Mouse (Mus musculus): ENCODE measurements at regions not wholly inside any gene's neighbourhood (a gene's known extent, or its start where the extent isn't known, plus 50 kb on each side); places are given as distances from the start of the nearest gene placed in this dataset.

DNA sequence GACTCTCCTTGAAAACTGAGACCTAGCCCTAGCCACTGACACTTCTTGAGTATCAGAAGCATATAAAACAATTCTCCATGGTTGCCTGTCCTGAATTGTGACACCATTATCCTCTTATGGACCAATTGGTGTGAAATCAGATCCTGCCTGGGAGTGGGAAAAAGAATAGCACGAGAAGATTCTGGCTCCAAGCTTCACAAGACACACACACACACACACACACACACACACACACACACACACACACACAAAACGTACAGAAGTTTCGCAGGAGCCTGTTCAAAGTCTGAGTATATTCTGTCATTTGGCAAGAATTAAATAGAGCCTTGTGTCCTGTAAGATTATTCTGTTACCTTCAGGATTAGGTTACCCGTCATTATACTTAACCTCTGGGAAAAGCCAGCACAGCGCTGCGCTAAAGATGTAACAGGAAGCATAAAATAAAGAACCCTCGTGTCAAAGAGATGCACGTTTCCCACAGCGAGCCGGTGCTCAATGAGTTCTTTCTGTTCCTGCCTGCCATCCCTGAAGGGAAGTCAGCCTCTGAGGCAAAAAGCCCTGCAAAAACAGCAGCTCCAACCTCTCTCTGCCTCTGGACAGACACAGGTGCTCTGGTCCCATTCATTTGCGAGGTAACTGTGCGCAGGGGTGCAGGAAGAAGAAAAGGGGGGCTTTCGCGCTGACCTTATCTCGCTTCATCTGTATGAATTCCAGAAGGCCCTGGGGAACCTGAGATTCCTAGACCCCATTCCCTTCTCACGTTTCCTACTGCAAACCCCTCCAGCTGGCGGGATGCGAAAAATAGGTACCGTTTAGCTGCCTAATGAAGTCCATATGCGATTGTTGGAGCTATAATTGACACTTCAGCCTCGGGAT, 178.4 kb upstream of the Elac2 start:
- no peak for DNase-seq (ENCODE audit: low spot score)

DNA sequence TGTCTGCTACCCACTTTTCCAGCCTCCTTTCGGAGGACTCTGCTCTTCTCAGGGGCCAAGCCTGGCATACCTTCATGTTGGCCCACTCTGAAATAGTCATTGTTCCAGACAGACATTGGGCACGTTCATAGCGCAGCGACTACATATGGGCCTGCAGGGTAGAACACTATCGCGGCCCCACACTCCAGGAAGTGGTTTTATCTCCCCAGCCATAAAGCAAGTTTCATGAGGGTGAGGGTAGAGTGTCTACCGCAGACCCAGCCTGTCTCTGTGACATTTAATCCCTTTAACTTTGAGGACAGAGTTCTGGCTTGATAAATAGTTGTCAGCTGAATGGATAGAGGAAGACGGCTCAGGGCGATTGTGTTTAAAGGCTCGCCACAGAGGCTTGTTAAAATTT, 177.5 kb upstream of the Elac2 start:
- DNase-seq (ENCODE audit: low spot score) = no peak

DNA sequence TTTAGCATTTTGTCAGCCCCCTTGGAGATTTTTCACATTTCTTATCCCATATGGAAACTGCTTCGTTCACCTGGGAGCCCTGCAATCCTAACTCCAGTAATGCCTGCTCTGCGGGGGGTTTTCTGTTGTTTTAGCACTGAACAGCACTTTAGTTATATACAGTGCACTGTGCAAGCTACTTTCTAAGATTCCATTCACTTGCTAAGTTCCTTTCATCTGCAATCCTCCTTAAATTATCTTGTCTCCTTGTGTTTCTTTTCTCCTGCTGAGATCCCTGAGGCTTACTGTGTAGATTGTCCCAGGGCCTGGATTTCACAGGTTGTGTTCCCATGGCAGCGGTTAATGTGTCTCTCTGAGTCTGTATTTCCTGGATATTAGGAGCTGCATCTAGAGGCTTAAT, 173.3 kb upstream of the Elac2 start:
- no peak for DNase-seq (ENCODE audit: low spot score)

DNA sequence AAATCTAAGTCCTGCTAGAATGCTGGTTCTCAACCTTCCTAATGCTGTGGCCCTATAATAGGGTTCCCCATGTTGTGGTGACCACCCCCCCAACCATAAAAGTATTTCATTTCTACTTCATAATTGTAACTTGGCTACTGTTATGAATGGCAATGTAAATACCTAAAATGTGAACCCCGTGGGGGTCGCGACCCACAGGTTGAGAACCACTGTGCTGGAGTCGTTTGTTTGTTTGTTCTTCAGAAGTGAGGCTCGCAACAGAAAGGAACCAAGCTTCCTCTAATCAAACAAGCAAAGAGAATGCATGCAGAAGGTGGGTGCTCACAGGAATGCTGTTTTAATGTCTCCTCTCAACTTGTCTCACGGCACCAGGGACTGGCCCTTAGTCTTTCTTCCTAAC, 166.4 kb upstream of the Elac2 start:
- no peak for DNase-seq (ENCODE audit: low spot score)

DNA sequence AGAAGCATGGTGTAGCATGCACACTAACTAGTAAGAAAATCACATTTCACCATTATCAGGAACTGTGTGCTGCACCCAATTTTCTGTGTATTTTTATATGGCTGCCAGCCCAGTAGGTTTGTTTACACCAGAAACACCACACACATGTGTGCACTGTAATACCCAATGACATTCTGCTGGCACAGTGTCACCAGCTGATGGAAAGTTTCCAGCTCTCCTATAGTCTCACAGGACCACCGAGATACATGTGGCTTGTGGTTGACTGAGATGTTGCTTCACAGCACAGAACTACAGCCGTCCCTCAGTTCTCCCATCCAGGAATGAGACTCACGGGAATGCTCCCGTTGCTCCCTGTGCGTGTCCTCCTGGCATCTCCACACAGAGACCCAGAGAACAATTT, 149.4 kb upstream of the Elac2 start:
- DNase-seq (ENCODE audit: low spot score) = no peak

DNA sequence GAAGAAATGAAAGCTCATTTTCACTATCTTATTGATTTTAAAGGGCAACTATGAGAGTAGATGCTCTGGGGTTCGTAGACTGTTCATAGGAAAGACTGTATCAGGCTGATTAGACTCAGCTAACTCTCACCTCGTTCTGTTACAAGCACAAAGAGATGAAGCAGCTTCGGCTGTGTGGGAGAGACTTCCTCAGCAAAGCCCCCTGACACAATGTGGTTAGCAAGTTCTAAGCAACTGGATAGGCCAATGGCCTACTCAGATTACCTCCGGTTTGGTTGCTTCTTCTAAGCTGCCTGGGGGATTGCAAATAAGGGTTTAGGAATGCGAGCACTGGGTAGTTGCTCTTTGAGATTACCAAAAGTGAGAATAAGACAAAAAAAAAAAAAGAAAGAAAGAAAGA, 146.4 kb upstream of the Elac2 start:
- DNase-seq (ENCODE audit: low spot score) = no peak

DNA sequence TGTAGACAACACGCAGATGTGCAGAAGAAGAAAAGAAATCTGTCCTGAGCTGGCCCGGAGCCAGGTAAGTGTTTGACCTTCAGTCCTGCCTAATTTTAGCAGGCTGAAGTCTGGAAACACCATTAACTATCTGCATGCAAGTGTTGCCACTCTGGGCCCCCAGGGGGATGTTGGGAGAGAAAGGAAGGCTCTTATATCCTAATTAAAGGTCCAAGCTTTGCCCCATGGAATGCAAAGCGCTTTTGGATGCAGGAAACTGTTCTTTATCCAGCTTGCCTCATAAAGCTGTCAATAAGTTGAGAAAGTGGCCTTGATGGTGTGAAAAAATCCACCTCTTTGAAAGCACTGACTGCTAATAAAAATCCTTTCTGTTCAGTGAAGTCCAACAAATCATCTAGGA, 145.1 kb upstream of the Elac2 start:
- no peak for DNase-seq (ENCODE audit: low spot score)

DNA sequence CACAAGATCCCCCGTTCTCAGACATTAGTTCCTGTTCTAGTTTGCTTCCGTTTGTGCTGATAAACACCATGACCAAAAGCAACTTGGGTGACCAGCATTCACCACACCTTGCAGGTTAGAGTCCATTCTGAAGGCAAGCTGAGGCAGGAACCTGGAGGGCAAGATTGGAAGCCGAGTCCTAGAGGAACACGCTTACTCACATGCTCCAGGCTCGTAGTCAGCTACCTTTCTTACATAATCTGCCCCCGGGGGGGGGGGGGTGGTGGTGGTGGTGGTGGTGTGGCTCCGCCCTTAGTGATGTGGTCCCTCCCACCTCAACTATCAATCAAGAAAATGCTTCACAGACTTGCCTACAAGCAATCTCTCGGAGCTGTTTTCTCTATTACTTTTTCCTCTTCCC, 142.1 kb upstream of the Elac2 start:
- no peak for DNase-seq (ENCODE audit: low spot score)

DNA sequence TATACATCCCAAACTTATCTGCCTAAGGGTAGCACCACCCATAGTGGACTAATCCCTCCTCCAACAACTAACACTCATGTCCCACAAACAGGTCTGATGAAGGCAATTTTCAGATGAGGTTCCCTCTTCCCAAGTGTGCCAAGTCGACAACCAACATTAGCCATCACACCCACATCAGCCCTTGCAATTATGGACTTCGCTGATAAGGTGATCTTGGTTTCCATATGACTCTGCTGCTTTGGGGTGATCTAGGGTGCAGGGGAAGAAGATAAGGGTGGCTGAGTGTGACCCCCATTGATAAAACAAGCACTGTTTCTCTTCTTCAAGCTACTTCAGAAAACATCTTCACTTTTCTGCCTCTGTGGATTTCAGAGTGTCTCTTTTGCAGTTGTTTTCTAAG, 137.7 kb upstream of the Elac2 start:
- no peak for DNase-seq (ENCODE audit: low spot score)

DNA sequence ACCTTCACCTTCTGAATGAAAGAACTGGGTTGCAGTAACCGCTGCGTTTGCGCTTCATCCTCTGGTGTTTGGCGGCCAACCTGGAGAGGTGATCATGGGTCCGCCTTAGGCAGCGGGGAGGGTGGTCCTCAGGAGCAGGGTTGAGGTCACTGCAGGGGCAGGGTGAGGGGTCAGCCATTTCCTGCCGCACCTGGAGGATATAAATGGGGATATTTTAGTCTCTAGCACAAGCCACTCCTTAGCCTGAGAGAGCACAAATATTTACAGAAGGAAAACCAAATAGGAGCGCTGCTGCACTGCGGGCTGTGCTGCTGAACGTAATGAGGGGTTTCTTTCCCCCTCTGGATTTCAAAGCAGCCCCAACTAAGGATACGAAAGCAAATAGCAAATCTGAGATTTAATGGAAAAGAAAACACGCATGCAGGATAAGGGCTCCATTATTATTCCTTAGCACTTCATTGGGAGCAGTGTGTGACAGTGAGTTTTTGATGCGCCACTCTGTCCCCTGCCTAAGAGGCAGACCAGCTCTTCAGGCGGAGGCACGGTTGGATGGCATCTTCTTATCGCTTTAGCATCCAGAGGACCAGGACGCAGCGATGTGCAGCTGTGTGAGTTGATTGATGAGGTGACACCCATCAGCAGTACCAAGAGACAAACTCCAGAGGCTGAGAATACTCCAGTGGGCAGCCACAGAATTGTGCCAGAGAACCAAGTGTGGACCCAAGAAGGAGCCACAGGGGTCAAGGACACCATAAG, 135.9 kb upstream of the Elac2 start:
- no peak for DNase-seq (ENCODE audit: low spot score)

DNA sequence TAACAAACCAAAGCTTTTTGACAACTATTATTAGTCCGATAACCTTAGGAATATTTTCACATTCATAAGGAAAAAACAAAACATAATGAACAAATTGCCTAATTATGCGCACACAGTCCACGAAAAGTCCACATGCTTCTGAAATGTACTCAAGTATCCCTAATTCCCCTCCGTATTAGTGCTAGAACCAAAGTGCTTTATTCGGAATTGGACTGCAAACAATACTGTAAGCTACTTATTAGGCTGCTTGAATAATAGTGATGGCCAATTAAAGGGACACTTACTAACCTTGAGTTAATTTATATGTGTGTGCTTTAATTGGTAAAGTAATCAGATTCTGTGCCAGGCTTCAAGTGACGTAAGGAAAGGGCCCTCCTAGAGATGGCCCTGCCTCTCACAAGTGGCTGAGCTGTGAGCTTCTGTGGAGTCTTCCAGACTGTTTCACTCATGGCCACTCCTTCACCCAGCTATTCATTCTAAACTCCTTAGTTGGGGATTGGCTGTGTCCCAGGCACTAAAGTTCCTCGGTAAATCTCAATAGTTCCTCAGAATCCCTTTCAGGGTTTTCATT, 132.2 kb upstream of the Elac2 start:
- no peak for DNase-seq (ENCODE audit: low spot score)

DNA sequence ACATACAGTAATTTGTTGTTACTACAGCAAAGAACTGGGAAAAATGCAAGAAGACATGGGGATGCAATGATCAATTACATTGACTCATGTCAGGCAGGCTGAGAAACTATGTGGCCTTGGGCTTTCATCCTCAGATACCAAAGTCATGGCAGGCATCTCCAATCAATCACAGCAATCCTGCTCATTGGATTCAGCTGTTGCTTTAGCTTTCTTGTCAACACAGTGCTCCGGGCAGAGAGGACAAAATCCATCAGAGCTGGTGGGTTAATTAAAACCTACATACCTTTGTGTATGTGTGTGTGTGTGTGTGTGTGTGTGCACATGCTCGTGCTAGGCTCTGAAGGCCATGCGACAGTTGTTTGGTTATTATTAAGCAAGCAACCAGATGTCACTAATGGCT, 119.2 kb upstream of the Elac2 start:
- DNase-seq (ENCODE audit: low spot score) = no peak

DNA sequence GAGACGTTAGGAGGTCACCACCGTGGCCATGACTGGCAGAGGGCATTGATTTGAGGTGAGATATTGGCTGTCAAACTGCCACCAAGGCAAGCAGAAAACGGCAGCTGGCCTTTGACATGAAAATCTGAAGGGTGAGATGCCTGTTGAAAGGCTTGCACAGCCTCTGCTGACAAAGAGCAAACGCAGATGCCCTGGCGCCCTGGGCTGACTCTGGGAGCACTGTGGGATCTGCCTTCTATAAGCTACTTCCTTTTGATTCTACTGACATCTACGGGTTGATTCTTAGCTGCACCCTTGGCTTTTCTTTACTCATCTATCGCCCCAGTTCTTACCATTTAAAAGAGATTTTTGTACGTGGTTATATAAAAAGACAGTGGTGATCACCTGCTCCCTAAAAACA, 98.2 kb upstream of the Elac2 start:
- DNase-seq (ENCODE audit: low spot score) = no peak

DNA sequence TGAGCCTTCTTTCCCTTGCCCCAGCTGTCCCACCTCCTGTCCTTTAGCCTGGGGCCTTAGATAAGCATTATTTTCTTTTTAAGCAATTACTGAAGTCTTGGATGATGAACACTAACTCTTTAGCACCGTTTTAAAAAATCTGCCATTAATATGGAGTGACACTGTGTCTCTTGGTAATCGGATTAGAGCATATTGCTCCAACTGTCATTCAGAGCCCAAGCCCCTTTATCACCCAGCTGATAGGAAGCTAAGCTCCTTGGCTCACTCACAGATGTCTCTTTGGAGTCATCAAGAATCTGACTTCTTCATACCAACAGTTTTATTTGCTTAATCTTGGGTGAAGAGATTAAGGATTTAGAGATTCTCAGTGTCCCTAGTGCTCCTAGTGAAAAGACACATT, 94.3 kb upstream of the Elac2 start:
- no peak for DNase-seq (ENCODE audit: low spot score)

DNA sequence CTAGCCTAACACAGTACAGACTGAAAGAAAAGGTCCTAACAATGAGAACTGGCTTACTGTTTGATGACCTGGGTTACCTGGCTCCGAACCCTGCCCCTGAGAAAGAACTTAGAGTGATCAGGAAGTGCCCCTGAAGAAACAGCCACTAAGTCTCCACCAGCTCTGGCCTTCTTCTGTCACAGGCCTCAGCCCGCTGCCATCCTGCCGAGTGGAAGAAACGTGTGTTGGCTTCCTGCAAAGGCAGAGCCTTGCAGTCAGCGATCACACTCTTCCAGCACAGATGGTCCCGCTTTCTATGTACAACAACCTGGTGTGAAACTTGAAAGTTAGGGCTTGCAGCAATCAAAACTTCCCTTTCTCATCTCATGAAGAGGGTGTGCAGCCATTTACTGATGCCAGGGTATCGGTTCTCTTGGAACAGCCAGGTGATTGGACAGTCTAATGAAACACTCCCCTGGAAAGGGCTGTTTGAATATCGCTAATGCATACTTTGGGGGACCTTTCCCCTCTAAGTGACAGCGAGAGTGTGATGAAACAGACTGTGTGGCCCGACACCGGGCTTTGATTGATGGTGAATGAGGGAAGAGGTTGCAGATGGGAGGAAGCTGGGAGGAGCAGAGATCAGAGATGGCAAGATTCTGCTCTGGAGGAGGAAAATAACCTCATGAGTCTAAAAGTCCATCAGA, 89.4 kb upstream of the Elac2 start:
- DNase-seq (ENCODE audit: low spot score) = no peak

DNA sequence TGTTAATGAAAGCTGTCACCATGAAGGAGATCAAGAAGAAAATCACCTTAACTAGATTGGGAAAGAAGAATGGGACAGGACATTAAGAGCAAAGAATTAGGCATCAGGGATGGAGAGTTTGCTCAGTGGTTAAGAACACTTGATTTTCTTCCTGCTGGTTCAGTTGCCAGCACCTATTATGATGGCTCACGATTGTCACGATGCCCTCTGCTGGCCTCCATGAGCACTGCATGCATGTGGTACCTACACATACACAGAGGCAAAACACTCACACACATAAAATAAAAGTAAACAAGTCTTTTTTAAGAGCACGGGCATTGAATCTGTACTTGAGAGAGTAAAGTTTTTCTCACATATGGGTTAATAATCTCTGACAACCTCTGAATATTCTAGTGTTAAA, 88.1 kb upstream of the Elac2 start:
- no peak for DNase-seq (ENCODE audit: low spot score)

DNA sequence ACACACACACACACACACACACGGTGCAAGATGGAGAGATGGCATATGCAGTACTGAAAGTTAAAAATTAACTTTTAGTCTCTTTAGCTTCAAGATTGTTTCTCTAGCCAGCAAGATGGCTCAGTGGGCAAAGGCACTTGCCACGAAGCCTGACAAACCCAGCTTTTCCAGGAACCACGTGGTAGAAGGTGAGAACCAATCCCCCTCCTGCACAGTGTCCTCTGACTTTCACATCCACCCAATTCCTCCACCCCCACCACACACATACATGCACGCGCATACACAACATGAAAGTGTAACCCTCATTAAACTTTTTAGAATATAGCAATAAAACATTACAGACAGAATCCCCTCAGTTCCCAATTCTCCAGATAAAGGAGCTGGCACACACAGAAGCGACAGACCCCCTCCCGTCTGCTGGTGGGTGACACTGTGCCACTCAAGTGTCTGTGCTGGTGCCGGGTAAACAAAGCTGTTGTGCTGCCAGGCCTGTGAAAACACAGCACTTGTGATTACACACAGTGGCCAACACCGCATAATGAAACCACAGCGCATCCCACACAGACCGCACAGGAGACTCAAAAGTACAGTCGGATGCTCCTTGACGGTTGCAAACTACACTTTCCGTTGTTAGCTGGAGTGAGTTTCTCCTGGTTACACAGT, 82.9 kb upstream of the Elac2 start:
- DNase-seq (ENCODE audit: low spot score) = no peak

DNA sequence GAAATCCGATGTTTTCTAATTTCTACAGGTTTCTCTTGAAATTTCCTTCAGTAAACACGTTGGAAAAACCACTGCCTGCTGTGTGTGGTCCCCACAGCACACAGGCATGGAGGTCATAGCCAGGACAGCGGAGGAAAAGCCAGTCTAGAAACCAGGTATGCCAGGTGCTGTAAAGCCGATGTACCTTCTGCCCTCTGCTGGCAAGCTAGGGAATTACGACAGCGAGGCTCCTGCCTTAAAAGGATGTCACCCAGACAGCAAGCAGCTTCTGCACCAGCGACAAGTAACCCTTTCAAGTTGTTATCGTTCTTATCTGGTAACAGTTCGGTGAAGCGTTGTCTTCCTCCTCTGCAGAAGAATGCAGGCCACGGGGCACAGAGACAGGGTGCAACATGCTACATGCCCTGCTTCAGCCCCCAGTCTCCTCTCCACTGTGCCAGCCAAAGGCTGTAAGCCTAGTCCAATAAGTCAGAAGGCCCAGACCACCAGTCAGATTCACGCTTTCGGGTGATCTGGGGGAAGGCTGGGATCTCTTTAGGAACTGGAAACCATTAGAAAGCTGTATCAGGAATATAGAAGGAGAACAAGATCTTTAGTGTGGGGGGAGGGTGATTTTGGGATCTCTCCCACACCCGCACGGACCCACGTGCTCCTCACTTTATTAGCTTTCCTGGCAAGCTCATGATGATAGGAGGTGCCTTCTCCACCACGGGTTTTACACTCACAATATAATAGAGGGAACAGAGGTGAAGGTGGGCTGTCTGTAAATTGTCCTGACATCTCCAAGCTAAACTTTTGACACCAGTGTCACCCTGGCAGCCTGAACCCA, 79.9 kb upstream of the Elac2 start:
- peak; percentile 61 for DNase-seq (ENCODE audit: low spot score)

DNA sequence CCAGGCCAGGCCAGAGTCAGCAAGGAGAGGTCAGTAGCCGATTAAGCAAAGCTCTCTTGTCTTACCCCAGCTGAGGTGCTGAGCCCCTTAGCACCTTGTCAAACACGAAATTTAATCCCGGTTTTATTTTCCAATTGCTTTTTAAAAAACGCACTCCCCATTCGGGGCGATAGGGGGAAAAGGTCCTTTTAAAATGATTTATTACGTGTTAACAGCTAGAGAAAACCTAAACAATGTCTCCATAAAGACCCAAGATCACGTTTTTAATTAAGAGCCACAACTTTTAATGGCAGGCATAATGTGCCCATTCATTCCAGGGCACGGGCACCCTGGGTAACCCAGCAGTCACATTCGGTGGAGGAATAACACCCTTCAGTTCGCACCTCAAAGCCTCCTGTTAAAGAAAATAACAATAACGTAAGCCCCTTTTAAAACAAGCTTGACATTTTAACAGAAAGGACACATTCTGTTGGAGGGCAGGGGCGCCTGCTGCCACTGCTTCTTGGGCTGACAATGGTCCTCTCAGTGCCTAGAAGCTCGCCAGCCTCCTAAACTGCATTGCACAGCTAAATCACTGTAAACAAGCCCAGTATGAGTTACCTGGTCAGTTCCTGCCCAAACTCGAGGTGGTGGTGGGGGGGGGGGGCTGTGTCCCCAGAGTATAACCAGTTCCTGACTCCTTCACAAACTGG, 79.1 kb upstream of the Elac2 start:
- DNase-seq (ENCODE audit: low spot score) = no peak

DNA sequence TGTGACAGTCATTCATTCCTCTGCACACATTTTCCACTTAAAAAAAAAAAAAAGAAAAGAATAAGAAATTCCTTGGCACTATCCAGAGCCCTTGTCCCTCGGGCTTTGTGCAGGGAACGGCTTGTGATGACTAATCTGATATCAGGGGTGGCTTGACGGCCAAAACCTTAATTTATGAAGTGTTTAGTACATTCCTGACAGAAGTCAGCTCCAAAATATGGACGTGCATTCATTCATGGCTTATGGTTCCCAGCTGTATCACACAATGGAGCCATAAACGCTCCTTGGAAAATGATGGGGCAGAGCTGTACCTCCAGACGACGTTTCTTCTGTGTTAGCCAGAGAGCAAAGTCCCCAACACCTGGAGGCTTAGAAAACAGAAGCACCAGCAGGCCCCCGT, 62.1 kb upstream of the Elac2 start:
- DNase-seq (ENCODE audit: low spot score) = no peak

DNA sequence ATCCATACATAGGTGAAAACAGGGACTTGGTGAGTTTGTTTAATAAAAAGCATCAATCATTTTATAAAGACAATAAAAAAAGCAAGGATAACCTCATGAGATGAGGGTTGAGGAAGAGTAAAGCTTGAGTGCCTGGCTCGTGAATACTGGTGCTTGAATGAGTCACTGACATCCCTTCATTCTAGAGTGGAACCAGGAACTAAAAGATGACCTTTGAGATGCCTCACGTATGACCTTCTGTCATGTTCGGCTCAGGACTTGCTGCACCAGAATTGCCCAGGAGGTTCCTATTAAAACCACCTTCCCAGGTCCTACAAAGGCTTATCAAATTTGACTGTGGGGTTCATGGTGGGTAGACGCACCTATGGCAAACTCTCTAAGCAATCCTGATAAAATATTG, 61.5 kb upstream of the Elac2 start:
- no peak for DNase-seq (ENCODE audit: low spot score)
